Mouse (Mus musculus) hindbrain, embryonic 11.5 days (tissue): ENCODE measurements around the gene Fancm. TPM values are rescaled to one million over a fixed set of nuclear protein-coding genes. Genes with fewer than 3 reads are reported as not detected.
"Not testable (repeated sequence)": the region's sequence is repeated elsewhere in the genome, so short reads cannot be mapped to it uniquely, and the experiment has no call there.

ENCODE experiments used
- ATAC-seq: fragments of 200-750 bp; cut with Nextera tagmentation; 2 replicates; pipeline ENCODE4 v1.8.0; 2017; ENCODE audit warnings: mild to moderate bottlenecking, moderate TSS enrichment, moderate library complexity; ENCODE audit not compliant: low FRiP score
- DNase-seq: peaks from one replicate; pipeline ENCODE4 v3.0.0-alpha.2; 2015; ENCODE audit warnings: low spot score
- H3K27ac ChIP-seq: fragments of 300-500 bp; sonication (generic); 2 replicates; pipeline ENCODE4 v1.5.1; 2014; ENCODE audit warnings: mild to moderate bottlenecking, low read depth, low read length
- H3K27me3 ChIP-seq: fragments of 300-500 bp; sonication (generic); 2 replicates; pipeline ENCODE4 v1.6.1; 2014; ENCODE audit warnings: mild to moderate bottlenecking, low read length, moderate library complexity, mixed read lengths; ENCODE audit not compliant: control insufficient read depth, insufficient read depth
- H3K36me3 ChIP-seq: fragments of 300-500 bp; sonication (generic); 2 replicates; pipeline ENCODE4 v1.6.1; 2014; ENCODE audit warnings: mild to moderate bottlenecking, low read length, moderate library complexity, mixed read lengths; ENCODE audit not compliant: control insufficient read depth, insufficient read depth
- H3K4me1 ChIP-seq: fragments of 300-500 bp; sonication (generic); replicated peaks from 2 replicates; pipeline ENCODE4 v1.6.1; 2014; ENCODE audit warnings: low read length, mixed read lengths; ENCODE audit not compliant: control insufficient read depth, insufficient read depth
- H3K4me2 ChIP-seq: fragments of 300-500 bp; sonication (generic); replicated peaks from 2 replicates; pipeline ENCODE4 v1.6.1; 2014; ENCODE audit warnings: mild to moderate bottlenecking, low read depth, low read length
- H3K4me3 ChIP-seq: fragments of 300-500 bp; sonication (generic); 2 replicates; pipeline ENCODE4 v1.5.1; 2014; ENCODE audit warnings: low read depth, low read length
- H3K9ac ChIP-seq: fragments of 300-500 bp; sonication (generic); 2 replicates; pipeline ENCODE4 v1.6.1; 2014; ENCODE audit warnings: low read depth, low read length
- H3K9me3 ChIP-seq: fragments of 300-500 bp; sonication (generic); 2 replicates; pipeline ENCODE4 v1.6.1; 2016; ENCODE audit warnings: low read length; ENCODE audit not compliant: control insufficient read depth
- WGBS: fragments of 180-500 bp; shearing (Covaris S2); extraction: QIAGEN DNeasy Blood & Tissue Kit; methylation state at CpG from one replicate; pipeline ENCODE4 v1.1.7; 2014; 5-methylcytosine and 5-hydroxymethylcytosine counted together
- polyA plus RNA-seq: library from polyadenylated mRNA; unstranded; fragments of >200 nt; fragmentation: Nextera tagmentation; extraction: Ambion mirVana; gene quantifications from 2 replicates; pipeline ENCODE4 v1.2.1, GENCODE M21; 2014

Gene Fancm
- polyA plus RNA-seq, 1 experiment from 2014 or later: 13.1 TPM

GRCm38 (mm10) chr12:65172959-65173358, 97.6 kb downstream of the Fancm start:
- not testable (repeated sequence) for H3K36me3 ChIP-seq, H3K27me3 ChIP-seq, H3K9me3 ChIP-seq, H3K4me2 ChIP-seq, H3K9ac ChIP-seq, DNase-seq, H3K4me1 ChIP-seq
- H3K4me3 ChIP-seq: peak overlapping the region; percentile 69
- ATAC-seq: peak; percentile 55
- WGBS: 28% methylated on average over 8 of the region's 8 CpGs
- H3K27ac ChIP-seq: peak overlapping the region; percentile 88

- H3K4me3 ChIP-seq: no peak overlapping the region
- H3K36me3 ChIP-seq: no peaks in the 10 kb centered on the region
- 87% methylated on average over 5 of the region's 5 CpGs for WGBS
Observed at GRCm38 (mm10) chr12:65173736-65174135, 98.3 kb downstream of the Fancm start.

More at GRCm38 (mm10) chr12:65173736-65174135, 98.3 kb downstream of the Fancm start:
- H3K4me2 ChIP-seq: no peak overlapping the region
- H3K27ac ChIP-seq: no peak overlapping the region
- no peak for ATAC-seq
- no peak overlapping the region for H3K9ac ChIP-seq
- no peaks in the 10 kb centered on the region for H3K27me3 ChIP-seq
- 0 out of 2 replicates have a peak, but pooled peaks cover 2% of the 10 kb centered on the region for H3K4me1 ChIP-seq
- H3K9me3 ChIP-seq: no peaks in the 10 kb centered on the region
- DNase-seq: no peak

Other genes with a start within 250 kb of the Fancm start
- gene Gm527, start 157.7 kb upstream of the Fancm start, polyA plus RNA-seq: 2.2 and 3.1 TPM in 2 replicates
- gene Klhl28, start 110.1 kb upstream of the Fancm start, polyA plus RNA-seq: 22.4 and 24.9 TPM in 2 replicates
- 27.0 and 31.8 TPM in 2 replicates for gene Togaram1, start 109.8 kb upstream of the Fancm start, polyA plus RNA-seq
- gene Prpf39, start 39.3 kb upstream of the Fancm start, polyA plus RNA-seq: 61.6 and 64.9 TPM in 2 replicates
- 706 TPM in 2 replicates for gene Fkbp3, start 1.6 kb upstream of the Fancm start, polyA plus RNA-seq
- gene Mis18bp1, start 97.0 kb downstream of the Fancm start, polyA plus RNA-seq: 67.9 and 74.9 TPM in 2 replicates
- gene Wdr20rt, start 149.9 kb downstream of the Fancm start, polyA plus RNA-seq: not detected in 2 replicates